Mouse (Mus musculus) heart, adult 2 months (tissue): ENCODE results near the gene Coro7. TPM values are rescaled to one million over a fixed set of nuclear protein-coding genes. Genes with fewer than 3 reads are reported as not detected.
A peak's percentile ranks its signal among the peaks of the same experiment; 100 is the strongest.

ENCODE experiments used
- DNase-seq, 2 experiments: peaks; one replicate each; pipeline ENCODE4 v3.0.0; 2021
- H3K27ac ChIP-seq: fragments of 200-600 bp; 2 replicates; pipeline ENCODE4 v1.8.1; 2022
- H3K27me3 ChIP-seq: fragments of 200-500 bp; 2 replicates; pipeline ENCODE4 v1.6.1; 2012; ENCODE audit warnings: mild to moderate bottlenecking, low read length, inconsistent platforms, mixed read lengths; ENCODE audit not compliant: control insufficient read depth, insufficient read depth
- H3K36me3 ChIP-seq: fragments of 200-500 bp; 2 replicates; pipeline ENCODE4 v1.6.1; 2012; ENCODE audit warnings: low read length, inconsistent platforms; ENCODE audit not compliant: control insufficient read depth, insufficient read depth
- H3K4me1 ChIP-seq: fragments of 200-500 bp; 2 replicates; pipeline ENCODE4 v1.6.1; 2011; ENCODE audit warnings: low read length; ENCODE audit not compliant: control insufficient read depth, insufficient read depth
- H3K4me3 ChIP-seq: fragments of 200-600 bp; 2 replicates; pipeline ENCODE4 v1.8.1; 2022
- H3K79me2 ChIP-seq: fragments of 200-500 bp; replicated peaks from 2 replicates; pipeline ENCODE4 v1.6.1; 2012; ENCODE audit warnings: mild to moderate bottlenecking, inconsistent platforms, low read length, moderate library complexity, mixed read lengths; ENCODE audit not compliant: control insufficient read depth, insufficient read depth
- H3K9ac ChIP-seq: fragments of 200-500 bp; 2 replicates; pipeline ENCODE4 v1.6.1; 2012; ENCODE audit warnings: low read depth, mild to moderate bottlenecking, control low read depth, inconsistent platforms, low read length, mixed read lengths
- CTCF ChIP-seq: fragments of 200-600 bp; IDR thresholded peaks from 2 replicates; pipeline ENCODE4 v1.8.1; 2022; ENCODE audit warnings: antibody characterized with exemption, mild to moderate bottlenecking, moderate library complexity
- EP300 ChIP-seq: fragments of 200-500 bp; IDR thresholded peaks from 2 replicates; pipeline ENCODE4 v1.6.1; 2011; ENCODE audit warnings: low read depth, low read length, control low read depth; ENCODE audit not compliant: insufficient read depth
- POLR2A ChIP-seq: fragments of 200-500 bp; IDR thresholded peaks from 2 replicates; pipeline ENCODE4 v1.6.1; 2011; ENCODE audit warnings: mild to moderate bottlenecking, low read depth, low read length, control low read depth; ENCODE audit not compliant: insufficient read depth
- WGBS: fragments of 180-500 bp; shearing (Covaris S2); methylation state at CpG from one replicate; pipeline ENCODE4 v1.1.7; 2018; 5-methylcytosine and 5-hydroxymethylcytosine counted together
- intact Hi-C: fragments of 180-260 bp; cut with DNase I; formaldehyde crosslinking; loops from one replicate; pipeline ENCODE4 v1.15.1; 2025
- polyA plus RNA-seq: library from polyadenylated mRNA; depleted of rRNA; stranded (reverse); fragments of >200 nt; gene quantifications from 2 replicates; pipeline ENCODE4 v1.2.3, GENCODE M21; 2012
- total RNA-seq, 2 experiments: library from RNA; stranded (reverse); gene quantifications; 2 replicates each; pipeline ENCODE4 v1.2.3; 2021

Gene Coro7
- total and polyA plus RNA-seq, 3 experiments = 14.6 to 22.8 (median 15.9) TPM

- Histone ChIP-seq H3K4me1 (peaks cover 19% of the 10 kb centered on the region), H3K27ac (no peak overlapping the region; the same call in 1 of the 2 replicates), H3K79me2 (no peaks in the 10 kb centered on the region; the same call in 1 of the 2 replicates), H3K9ac (no peak overlapping the region), H3K27me3 (no peaks in the 10 kb centered on the region), H3K36me3 (no peaks in the 10 kb centered on the region), H3K4me3 (no peak overlapping the region)
- TF ChIP-seq EP300 (peak; percentile 76; the same call in 1 of the 2 replicates), POLR2A (0 out of 2 replicates have a peak, but pooled peaks have one; percentile 19), CTCF (no peak; the same call in 1 of the 2 replicates)
- 43% methylated on average over 9 of the region's 9 CpGs for WGBS
- intact Hi-C loops = loop anchor here (1.0 to 2.0 kb wide), 4 partner anchors 15 to 119 kb away; no protein-coding TSS in a partner anchor
- peak; percentile 85 to 87 for DNase-seq
Measured at GRCm38 (mm10) chr16:4607818-4608531, 71.6 kb downstream of the Coro7 start.

DNA sequence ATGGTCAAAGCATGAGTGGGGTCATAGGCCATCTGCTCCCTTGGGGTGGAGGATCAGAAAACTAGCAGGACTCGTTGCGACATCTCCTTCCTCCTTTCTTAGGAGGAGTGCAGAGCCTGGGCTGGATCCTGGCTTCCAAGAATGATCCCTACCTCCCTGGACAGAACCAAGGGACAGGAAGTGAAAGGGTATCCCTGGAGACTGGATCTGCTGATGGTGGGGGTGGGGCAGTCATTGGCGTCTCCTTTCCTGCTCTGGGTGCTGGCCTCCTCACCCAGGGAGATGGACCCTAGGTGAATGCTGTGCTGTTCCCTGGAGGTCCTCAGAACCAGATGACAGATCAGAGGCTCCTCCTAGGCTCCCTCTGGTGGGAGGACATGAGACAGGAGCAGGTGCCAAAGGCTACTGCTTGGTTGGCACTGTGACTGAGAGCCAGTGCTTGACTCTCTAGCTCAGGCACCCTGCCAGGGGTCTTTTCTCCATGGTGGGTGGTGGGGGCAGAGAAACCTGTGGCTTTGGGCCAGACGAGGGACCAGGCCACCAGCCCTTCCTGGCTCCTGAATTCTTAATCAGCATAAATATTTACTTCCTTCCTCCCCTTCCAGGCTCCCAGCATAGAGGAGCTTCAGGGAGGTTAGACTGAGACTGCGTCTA, 73.0 kb downstream of the Coro7 start:
- intact Hi-C loops = loop anchor here (1.0 to 2.0 kb wide), 3 partner anchors 13 to 118 kb away; no protein-coding TSS in a partner anchor
- no peaks in the 10 kb centered on the region; the same call in 1 of the 2 replicates for H3K79me2 ChIP-seq
- DNase-seq = peak; percentile 69 to 78
- H3K4me3 ChIP-seq = no peak overlapping the region
- H3K27ac ChIP-seq = peak overlapping the region; percentile 79
- H3K9ac ChIP-seq = no peak overlapping the region; the same call in 1 of the 2 replicates
- H3K36me3 ChIP-seq = no peaks in the 10 kb centered on the region
- no peaks in the 10 kb centered on the region for H3K27me3 ChIP-seq
- TF ChIP-seq CTCF (peak; percentile 81), POLR2A (no peak), EP300 (0 out of 2 replicates have a peak, but pooled peaks have one; percentile 9)
- WGBS = 10% methylated on average over 5 of the region's 5 CpGs
- peaks cover 22% of the 10 kb centered on the region for H3K4me1 ChIP-seq

DNA sequence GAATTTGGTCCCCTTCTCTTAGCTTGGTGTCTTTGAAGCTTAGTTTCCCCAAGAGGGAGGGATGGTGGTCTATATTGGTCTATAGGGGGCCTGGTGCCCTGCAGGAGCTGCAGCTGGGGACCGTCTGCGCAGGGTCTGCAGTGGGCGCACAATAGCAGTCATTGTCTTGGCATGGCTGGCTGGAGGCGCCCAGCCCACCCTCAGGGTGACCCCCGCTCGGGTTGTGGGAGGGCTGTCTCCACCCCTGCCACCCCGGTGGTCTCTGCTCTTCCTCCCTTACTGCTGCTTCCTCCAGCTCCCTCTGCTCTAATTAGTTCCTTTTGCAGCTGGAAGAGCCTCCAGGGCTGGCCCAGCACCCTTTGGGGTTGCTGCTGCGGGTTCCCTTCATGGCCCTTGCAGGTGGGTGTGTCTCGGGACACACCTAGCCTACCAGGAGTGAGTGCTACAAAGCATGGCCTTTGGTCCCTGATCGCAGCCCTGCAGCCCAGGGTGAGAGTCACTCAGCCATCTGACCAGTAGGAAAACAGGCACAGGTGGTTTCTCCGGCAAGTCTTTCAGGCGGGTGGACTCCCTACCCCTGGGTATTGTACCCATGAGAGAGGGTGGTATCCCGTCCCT, 74.0 kb downstream of the Coro7 start:
- intact Hi-C loops = loop anchor here (2.0 kb wide), 1 partner anchor 117 kb away; no protein-coding TSS in a partner anchor
- peak overlapping the region; percentile 79; the same call in 1 of the 2 replicates for H3K27ac ChIP-seq
- H3K4me3 ChIP-seq = no peak overlapping the region
- DNase-seq = no peak
- no peak overlapping the region for H3K9ac ChIP-seq
- peaks cover 22% of the 10 kb centered on the region for H3K4me1 ChIP-seq
- WGBS = 80% methylated on average over 13 of the region's 13 CpGs
- no peak for TF ChIP-seq POLR2A
- TF ChIP-seq EP300 = no peak
- no peak for TF ChIP-seq CTCF
- no peaks in the 10 kb centered on the region for H3K27me3 ChIP-seq
- no peaks in the 10 kb centered on the region for H3K36me3 ChIP-seq
- H3K79me2 ChIP-seq = no peaks in the 10 kb centered on the region; the same call in 1 of the 2 replicates

DNA sequence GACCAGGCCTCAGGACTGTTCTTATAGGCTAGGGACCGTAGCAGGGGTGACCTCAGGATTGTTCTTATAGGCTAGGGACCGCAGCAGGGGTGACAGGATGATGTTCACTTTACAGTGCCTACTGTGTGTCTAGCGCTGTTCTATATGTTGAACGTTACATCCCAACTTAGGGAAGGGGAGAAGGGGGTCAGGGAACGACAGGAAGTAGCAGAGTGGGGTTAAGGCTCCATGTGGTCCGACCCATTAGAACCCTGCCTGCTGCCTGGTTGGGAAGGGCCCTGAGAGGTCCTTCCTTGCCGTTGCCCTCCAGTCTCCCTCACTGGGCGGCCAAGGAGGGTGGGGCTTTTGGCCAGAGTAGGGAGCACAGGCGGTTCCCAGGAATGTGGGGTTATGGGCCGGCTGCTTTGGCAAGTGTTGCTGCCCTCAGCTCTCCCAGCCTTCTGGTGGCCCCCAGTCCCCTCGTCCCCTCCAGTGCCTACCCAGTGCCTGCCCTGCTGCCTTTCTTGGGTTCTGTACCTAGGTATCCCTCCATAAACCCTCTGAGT, 75.2 kb downstream of the Coro7 start:
- Histone ChIP-seq H3K27me3 (no peaks in the 10 kb centered on the region), H3K4me3 (no peak overlapping the region), H3K4me1 (peaks cover 22% of the 10 kb centered on the region), H3K9ac (no peak overlapping the region), H3K36me3 (no peaks in the 10 kb centered on the region), H3K27ac (no peak overlapping the region), H3K79me2 (no peaks in the 10 kb centered on the region; the same call in 1 of the 2 replicates)
- intact Hi-C loops = no loop called here
- no peak for TF ChIP-seq EP300
- no peak for TF ChIP-seq POLR2A
- TF ChIP-seq CTCF = no peak
- WGBS = 68% methylated on average over 11 of the region's 11 CpGs
- no peak for DNase-seq

GRCm38 (mm10) chr16:4603453-4603837, 76.1 kb downstream of the Coro7 start:
- DNase-seq = no peak
- intact Hi-C loops = no loop called here
- Histone ChIP-seq H3K79me2 (no peaks in the 10 kb centered on the region; the same call in 1 of the 2 replicates), H3K4me1 (peaks cover 22% of the 10 kb centered on the region), H3K36me3 (no peaks in the 10 kb centered on the region), H3K27me3 (no peaks in the 10 kb centered on the region), H3K4me3 (no peak overlapping the region), H3K9ac (no peak overlapping the region), H3K27ac (no peak overlapping the region)
- TF ChIP-seq CTCF = no peak
- no peak for TF ChIP-seq POLR2A
- no peak for TF ChIP-seq EP300
- WGBS = 52% methylated on average over 1 of the region's 1 CpGs
